Mouse (Mus musculus) E14TG2a.4 (cell line): Measurements from ENCODE around the gene Angptl8.

Experiments
- CTCF ChIP-seq: conservative IDR thresholded peaks from 2 replicates; pipeline ENCODE4 v1.5.1; 2014; ENCODE audit warnings: low read length
- NANOG ChIP-seq: IDR thresholded peaks from 2 replicates; pipeline ENCODE4 v1.6.1; 2014; ENCODE audit warnings: borderline replicate concordance, low read length, mixed read lengths

DNA sequence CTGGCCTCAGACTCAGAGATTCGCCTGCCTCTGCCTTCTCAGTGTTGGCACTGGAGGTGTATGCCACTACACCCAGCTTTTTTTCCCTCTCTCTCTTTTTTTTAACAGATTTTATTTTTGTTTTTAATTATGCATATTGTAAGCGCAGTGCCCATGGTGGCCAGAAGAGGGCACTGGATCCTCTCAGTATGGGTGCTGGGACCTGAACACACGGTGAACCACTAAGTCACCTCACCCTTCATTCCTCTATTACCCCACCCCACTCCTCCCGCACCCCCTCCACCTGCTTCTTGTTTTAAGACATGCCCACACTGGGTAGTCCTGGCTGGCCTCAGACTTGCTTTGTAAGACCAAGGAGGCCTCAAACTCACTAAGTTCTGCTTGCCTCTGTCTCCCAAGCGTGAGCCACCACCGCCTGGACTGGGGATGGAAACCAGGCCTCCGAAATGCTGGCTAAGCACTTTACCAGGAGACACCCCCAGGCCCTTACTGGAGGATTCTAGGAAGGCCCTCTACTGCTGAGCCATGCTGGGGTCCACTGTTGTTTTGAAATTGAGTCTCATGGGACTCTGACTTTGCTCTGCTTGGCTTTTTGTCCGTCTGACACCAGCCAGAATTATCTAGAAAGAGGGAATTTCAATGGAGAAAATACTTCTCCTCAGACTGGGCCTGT lies 4.9 kb downstream of the Angptl8 start:
- TF ChIP-seq CTCF, result peak; percentile 71
- no peak for TF ChIP-seq NANOG
